Mouse (Mus musculus) heart, postnatal 25 days (tissue): ENCODE results near the gene Myd88. TPM values are rescaled to one million over a fixed set of nuclear protein-coding genes. Genes with fewer than 3 reads are reported as not detected.

Source experiments
- DNase-seq: peaks from one replicate; pipeline ENCODE4 v3.0.0; 2022; ENCODE audit warnings: low spot score
- intact Hi-C: fragments of 180-260 bp; cut with DNase I; formaldehyde crosslinking; loops from one replicate; pipeline ENCODE4 v1.15.1; 2025
- total RNA-seq, 2 experiments: library from RNA; stranded (reverse); gene quantifications; 2 replicates each; pipeline ENCODE4 v1.2.3; 2021

Myd88 gene
- total RNA-seq, 2 experiments from 2014 or later = 12.2 to 14.3 TPM

DNA sequence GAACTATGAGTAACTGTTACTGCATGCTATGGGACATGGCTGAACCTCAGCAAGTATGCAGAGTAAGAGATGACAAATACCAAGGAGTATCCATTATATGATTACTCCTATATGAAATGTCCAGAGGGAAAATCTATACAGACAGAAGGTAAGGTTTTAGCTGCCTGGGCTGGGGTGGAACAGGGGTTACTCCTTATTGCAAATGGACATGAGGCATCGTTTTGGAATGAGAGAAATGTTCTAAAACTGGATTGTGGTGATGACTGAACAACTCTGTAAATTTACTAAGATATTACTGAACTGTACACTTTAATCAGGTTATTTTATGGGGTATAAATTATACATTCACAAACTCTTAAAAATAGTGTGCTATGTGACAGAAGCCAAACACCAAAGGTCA lies 22.3 kb downstream of the Myd88 start:
- intact Hi-C loops = no loop called here
- DNase-seq = no peak

DNA sequence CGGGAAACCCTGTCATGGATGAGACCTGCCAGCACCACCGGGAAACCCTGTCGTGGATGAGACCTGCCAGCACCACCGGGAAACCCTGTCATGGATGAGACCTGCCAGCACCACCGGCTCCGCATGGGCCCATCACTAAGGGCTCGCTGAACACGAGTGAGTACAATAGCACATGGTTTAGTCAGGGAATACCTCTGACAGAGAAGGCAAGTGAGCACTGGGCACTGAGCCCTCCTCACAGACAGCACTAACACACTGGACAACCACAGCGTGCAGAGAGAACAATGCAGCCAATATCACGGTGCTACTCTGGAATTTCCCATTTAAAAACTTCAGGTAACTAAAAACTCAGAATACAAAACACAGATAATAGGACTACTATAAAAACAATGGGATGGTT lies 28.1 kb downstream of the Myd88 start:
- intact Hi-C loops = no loop called here
- DNase-seq = no peak

DNA sequence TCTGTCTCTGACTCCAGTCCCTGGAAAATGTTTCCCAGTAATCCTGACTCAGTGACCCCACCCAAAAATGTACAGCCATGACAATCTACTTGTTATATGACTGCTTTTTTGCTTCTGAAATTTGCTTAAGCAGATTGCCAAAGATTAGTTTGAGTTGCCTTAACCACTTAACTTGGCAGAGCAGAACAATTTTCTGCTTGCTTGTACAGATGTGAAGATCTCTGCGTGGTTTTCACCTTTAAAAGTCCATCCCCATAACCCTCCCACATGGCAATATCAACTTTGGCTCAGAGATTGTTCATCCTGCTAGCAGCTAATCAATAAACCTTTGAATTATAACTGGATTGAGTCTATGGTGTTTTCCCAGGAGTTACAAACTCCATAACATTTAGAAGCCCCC lies 32.1 kb downstream of the Myd88 start:
- DNase-seq = no peak
- intact Hi-C loops = no loop called here

DNA sequence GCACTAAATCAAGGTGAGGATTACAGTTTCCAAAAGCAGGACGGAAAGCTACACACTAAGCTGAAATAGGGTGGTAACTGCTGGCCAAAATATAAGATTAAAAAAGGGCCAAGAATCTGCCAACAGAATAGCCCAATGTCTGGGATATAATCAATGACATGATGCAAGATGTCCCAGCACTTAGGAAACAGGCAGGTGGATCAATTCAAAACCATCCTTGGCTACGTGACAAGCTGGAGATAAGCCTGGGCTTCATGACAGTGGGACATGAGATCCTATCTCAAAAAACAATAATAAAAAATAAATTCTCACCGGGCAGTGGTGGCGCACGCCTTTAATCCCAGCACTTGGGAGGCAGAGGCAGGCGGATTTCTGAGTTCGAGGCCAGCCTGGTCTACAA lies 35.3 kb downstream of the Myd88 start:
- no peak for DNase-seq

DNA sequence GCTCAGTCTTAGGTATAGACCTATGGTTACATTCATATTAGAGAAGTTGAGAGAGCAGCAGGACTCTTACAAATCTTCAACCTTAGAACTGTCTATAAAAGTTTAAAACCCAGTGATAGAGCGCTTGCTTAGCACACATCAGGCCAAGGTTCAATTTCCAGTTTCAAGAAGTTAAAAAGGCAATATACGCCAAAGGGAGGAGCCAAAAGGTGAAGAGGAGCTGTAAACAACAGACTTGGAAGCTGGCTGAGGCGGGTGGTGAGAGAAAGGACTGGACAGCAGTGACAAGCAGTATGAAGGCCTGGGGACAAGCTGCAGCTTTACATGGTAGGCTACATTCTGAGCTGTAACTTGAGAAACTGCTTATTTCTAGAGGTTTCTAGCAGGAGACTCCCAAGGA lies 42.6 kb downstream of the Myd88 start:
- intact Hi-C loops = no loop called here
- DNase-seq = no peak

More for the DNA sequence above, 35.3 kb downstream of the Myd88 start:
- intact Hi-C loops = no loop called here

DNA sequence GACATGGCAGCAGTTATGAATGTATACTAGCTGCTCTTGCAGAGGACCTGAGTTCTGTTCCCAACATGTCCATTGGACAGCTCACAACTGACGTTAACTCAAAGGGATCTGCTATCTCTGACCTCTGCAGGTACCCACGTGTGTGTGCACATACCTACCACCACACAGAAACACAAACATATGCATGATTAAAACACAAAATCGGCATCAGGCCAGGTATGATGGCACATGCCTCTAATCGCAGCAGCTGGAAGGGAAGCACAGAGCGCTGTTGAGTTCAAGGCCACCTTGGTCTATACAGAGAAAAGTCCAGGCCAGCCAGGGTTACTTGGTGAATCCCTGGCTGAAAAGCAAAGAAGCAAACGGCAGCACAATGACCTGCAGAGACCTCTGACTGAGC lies 43.5 kb downstream of the Myd88 start:
- intact Hi-C loops = no loop called here
- DNase-seq = no peak

DNA sequence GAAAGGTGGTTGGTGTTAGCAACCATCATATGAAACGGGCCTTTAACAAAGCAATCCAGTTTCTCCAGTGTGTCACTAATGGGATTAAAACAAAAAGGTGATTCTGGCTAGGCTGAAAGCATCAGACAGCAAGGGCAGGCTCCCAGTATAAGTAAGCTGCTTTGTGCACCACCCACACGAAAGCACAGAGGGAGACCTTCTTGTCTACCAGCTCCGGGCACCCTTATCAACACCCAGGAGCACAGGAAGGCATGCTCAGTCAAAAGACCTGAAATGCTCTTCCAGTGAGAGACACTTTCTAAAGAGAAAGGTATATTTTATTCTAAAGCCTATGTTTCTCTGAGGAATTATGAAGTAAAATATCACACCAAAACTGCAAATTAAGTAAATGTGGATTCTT lies 50.4 kb downstream of the Myd88 start:
- intact Hi-C loops = no loop called here
- no peak for DNase-seq

Other genes starting within 250 kb of the Myd88 start
- gene Plcd1, start 247.9 kb downstream of the Myd88 start, total RNA-seq = 10 to 100 TPM; 17.9 to 20.0 TPM
- gene Dlec1, start 238.9 kb downstream of the Myd88 start, total RNA-seq = under 1 TPM in 1 of 2 experiments, not detected in 1; 0.10 TPM
- gene Acaa1b, start 184.3 kb downstream of the Myd88 start, total RNA-seq = 1 to 10 TPM; 1.7 to 1.8 TPM
- not detected for gene Gm47289, start 182.2 kb downstream of the Myd88 start, total RNA-seq
- not detected for gene Slc22a13, start 132.3 kb downstream of the Myd88 start, total RNA-seq
- gene Oxsr1, start 19.0 kb downstream of the Myd88 start, total RNA-seq = 10 to 100 TPM; 43.8 to 44.2 TPM
- 10 to 100 TPM; 83.0 to 88.6 TPM for gene Acaa1a, start 1.7 kb downstream of the Myd88 start, total RNA-seq
- gene Xylb, start 16.0 kb upstream of the Myd88 start, total RNA-seq = under 1 TPM; 0.16 to 0.42 TPM
- under 1 TPM in 1 of 2 experiments, not detected in 1; 0.17 TPM for gene Slc22a14, start 24.1 kb upstream of the Myd88 start, total RNA-seq
- 1 to 10 TPM; 5.8 to 6.5 TPM for gene Acvr2b, start 60.7 kb upstream of the Myd88 start, total RNA-seq
- 1 to 10 TPM; 2.4 to 2.5 TPM for gene Exog, start 103.5 kb upstream of the Myd88 start, total RNA-seq
- gene Scn5a, start 237.6 kb upstream of the Myd88 start, total RNA-seq = 100 to 1,000 TPM; 141 to 144 TPM